Mouse (Mus musculus) cerebellum, postnatal 4 days (tissue): ENCODE measurements around the gene Hsdl2.
"Not testable (repeated sequence)": the region's sequence is repeated elsewhere in the genome, so short reads cannot be mapped to it uniquely, and the experiment has no call there.

Source experiments
- DNase-seq, 2 experiments: peaks; one replicate each; pipeline ENCODE4 v3.0.0; 2022; ENCODE audit warnings: low spot score in 2 of 2, mixed read lengths in 1 of 2

Gene Hsdl2

DNA sequence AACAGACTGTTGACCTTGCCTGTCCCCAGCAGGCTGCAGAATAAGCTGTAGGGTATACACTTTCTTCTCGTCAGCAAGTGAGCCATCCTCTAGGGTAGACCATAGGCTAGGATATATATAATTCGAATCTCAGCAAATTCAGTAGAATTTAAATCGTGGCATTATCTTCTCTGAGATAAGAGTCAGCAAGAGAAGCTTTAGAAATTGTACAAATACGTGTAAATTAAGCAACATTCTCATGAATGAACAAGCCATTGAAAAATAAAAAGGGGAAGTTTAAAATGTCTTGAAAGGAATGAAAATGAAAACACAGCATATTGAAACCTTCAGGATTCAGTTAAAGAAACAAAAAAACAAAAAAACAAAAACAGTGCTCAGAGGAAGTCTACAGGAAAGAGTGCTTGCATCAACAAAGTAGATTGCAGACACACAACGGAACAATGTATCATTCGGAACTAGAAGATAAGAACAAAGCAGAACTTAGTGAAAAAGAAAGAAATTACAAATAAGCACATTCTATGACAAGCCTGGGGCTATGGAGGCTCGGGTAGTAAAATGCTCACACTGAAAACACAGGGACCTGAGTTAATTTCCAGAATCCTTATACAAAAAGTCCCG, 15.7 kb upstream of the Hsdl2 start:
- DNase-seq: no peak

DNA sequence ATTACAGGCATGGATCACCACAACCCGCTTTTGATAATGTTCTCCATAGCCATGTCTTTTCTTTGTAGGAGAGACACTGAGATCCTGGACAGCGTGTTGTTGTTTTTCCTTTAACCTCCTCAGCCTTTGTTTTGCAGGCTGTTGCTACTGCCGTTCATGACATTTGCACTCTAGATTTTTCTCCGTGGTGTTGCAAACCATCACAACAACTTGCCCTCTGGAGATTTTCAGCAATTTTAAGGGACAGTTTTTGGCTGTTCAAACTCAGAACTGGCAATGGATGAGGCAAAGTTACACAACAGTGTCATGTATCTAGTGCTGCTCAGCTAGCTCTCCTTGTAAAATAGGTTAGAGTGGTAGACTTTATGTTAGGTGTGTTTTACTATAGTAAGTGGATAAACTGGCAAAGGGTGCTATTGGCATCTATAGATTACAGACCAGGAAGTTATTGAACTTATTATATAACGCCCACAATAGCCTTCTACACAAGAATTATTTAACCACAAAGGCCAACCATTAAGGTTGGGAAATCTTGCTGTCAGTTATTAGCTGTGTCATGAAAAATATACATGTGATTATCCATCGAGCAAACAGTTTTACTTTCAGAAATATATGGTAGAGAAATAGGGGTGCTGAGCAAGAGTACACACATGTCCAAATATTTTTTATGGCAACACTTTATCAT, 13.6 kb upstream of the Hsdl2 start:
- no peak for DNase-seq

DNA sequence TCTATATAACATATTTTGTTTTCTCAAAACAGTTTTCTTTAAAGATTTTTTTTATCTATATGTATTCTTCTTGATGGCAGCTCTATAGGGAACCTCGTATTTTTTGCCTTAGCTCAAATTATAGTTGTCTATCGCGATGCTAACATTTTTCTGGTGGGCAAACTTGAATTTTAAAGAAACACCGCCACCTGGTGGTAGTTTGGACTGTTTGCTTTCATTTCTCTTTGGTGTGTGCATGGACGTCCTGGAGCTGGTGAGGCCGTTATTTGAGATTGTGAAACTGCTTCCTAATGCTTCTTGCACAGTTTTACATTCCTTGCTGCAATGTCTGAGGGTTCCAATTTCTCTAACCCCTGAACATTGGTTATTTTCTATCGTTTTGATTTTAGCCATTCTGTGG, 11.8 kb upstream of the Hsdl2 start:
- DNase-seq: peak; percentile 43 to 78

DNA sequence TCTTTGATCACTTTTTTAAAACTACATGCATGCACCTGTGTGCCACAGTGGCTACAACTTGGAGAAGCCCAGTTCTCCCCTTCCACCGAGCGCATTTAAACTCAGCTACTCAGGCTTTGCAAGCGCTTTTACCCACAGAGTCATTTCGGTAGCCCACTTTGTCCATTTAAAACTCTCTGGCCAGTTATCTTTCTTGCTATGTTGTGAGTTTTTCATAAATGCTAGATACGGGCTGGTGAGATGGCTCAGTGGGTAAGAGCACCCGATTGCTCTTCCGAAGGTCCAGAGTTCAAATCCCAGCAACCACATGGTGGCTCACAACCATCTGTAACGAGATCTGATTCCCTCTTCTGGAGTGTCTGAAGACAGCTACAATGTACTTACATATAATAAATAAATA, 10.8 kb upstream of the Hsdl2 start:
- not testable (repeated sequence) for DNase-seq

DNA sequence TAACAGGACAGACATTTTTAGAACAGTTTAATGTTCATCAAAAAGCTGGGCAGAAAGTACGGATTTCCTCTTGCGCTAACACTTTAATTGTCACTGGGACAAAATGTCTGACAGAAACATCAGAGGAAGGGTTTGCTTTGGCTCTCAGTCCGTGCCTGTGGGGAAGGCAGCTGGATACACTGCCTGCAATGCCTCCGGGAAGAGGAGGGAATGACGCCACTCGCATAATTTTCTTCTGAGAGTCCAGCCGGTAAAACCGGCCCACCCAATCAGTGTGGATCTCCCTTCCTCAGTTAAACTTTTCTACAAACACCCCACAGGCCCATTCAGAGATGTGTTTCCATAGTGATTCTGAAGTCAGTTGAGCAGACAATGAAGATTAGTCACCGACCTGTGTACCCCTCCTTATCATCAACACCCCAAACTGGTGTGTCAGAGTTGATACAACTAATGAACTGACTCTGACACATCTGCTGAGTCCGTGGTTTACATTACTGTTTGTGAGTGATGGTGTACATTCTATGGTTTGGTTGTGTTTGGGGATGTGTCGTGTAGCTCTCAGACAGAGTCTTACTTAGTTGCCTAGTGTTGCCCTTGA, 8.7 kb upstream of the Hsdl2 start:
- DNase-seq: no peak

DNA sequence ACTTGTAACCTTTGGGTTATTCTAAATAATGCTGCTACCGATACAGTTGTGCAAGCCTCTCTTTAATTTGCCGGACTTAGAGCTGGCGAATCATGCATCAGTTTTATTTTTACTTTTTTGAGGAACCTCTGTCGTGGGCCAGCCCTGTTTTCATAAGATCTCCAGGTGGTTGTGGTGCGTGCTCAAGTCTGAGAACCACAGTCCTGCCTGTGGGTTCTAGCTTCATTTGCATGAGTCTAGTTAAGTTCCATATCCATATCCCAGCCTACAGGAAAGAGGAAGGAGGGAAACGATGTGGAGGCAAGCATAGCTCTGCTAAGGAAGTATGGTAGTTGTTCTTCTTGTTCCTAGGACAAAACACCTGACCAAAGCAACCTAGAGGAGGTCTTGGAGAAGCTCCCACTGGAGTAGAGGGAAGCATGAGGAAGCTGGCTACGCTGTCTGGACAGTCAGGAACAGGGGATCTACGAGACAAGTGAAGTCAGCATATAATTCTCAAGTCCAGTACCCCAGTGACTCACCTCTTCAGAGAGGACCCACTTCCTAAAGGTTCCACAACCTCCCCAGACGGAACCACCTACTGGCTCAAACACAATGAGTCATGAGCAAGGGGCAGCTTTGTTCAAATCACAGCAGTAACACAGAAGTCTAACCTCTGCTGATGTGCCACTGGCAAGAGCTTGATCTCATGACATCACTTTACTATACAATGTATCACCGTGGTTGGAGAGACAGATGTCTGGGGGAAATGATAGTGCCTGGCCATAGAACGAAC, 6.0 kb upstream of the Hsdl2 start:
- DNase-seq: no peak

DNA sequence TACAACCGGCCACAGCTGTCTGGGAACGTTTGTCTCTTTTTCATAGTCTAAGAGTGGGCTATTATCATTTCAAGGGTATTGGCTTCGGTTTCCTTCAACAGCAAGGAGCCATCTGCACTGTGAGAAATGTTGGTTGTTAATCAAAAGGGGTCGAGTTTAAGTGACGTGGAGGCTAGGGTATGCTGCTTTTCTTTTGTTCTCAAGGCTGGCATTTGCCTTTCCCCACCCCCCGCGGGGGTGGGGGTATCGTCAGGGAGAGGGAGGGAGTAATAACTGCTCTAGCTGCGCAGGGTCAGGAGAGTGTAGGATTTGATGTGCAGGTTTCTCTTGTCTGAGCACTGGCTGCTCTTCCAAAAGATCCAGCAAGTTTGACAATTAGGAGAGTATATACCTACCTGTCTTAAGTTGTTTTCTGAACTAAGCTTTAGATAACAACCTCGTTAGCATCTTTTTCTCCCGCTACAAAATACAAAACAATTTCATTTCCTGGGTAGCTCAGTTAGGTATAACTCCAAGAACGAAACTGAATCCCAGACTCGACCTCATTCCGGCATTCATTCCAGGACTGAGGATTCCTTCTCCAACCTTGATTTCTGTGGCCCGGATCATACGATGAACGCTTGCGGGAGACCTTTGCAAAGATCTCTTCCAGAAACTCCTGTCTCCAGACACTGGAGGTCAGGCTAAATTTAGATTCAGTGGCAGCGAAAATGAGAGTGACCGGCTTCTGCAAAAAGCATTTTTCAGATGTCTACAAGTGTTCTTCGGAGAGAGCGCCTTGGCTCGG, 675 bp upstream of the Hsdl2 start:
- DNase-seq: peak in 1 of 2 experiments; percentile 25

DNA sequence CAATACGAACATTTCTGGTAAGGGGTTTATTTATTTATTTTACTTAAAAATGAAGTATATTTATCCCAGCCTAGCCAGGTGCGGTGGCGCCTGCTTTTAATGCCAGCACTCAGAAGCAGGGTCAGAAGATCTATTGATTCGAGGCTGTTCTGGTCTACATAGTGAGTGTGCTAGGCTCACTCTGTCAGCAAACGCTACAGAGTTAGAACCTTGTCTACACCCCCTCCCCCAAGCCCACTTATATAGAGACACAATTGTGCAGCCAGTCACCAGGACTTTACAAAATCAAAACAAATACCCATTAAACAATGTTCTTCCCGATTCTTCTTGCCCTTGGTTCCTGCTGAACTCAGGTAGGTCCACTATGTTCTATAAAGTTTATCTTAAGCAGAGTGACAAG, 823 bp downstream of the Hsdl2 start:
- DNase-seq: no peak

DNA sequence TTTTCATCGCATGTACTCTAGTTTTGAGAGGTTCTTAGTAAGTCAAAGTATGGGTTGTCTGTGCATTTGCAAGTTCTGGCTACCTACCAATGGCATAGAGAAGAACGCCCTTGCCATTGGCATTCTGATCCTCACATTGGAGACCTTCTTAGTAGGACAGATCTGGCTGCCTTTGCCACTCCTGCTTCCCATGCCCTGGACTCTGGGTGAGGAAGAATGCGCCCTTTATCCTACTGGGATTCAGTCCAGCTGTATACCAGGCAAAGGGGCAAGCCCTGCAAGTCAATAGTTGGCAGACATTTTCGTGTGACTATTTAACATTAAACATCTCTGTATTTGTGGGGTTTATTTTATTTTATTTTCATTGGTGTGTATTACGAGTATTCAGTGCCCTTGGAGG, 3.7 kb downstream of the Hsdl2 start:
- no peak for DNase-seq

DNA sequence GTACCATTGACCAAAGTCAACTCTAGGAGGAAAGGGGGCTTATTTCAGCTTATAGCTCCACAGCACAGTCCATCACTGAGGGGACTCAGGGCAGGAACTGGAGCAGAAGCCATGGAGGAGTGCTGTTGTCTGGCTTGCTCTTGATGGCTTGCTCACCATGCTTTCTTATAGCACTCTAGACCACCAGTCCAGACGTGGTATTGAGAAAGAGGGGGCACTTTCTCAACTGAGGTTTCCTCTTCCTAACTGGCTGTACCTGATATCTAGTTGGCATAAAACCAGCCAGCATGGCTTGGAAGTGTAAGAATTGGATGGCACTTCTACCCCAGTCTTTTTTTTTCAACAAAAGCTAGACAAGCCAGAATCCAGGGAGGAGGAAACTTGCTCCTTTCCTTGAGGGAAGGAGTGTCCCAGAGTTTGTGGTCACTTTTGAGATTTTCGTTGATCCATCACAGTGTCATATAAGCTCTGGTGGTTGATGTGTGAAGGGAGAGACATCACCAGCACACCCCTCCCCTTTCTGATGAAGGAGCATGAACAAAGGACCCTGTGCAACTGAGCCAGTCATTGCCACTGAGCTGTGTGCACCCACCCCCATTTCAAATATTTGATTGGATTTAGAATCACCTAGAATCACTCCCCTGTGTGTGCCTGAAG, 6.0 kb downstream of the Hsdl2 start:
- no peak for DNase-seq

DNA sequence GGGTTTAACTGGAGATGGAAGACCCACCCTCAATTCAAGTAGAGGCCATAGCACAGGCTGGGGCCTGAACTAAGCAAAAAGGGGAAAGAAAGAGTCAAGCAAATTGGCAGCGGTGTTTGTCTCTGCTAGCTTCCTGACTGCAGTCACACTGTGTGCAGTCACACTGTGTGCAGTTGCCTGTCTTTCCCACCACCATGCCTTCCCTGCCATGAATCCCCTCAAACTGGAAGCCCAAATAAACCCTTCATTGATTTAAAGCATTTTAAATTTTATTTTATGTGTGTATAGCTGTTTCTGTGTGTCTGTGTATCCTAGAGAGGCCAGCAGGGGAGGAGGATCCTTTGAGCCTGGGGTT, 6.5 kb downstream of the Hsdl2 start:
- no peak for DNase-seq

DNA sequence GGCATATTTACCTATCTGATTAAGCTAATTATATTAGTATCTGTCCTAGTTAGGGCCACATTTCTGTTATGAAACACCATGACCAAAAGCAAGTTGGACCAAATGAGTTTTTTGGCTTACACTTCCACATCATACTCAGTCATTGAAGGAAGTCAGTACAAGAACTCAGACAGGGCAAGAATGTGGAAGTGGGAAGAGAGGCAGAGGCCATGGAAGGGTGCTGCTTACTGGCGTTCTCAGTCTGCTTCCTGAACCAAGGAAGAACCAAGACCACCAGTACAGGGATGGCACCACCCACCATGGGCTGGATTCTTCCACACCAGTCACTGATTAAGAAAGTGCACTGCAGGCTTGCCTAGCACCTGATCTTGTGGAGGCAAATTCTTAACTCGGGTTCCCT, 13.3 kb downstream of the Hsdl2 start:
- no peak for DNase-seq

DNA sequence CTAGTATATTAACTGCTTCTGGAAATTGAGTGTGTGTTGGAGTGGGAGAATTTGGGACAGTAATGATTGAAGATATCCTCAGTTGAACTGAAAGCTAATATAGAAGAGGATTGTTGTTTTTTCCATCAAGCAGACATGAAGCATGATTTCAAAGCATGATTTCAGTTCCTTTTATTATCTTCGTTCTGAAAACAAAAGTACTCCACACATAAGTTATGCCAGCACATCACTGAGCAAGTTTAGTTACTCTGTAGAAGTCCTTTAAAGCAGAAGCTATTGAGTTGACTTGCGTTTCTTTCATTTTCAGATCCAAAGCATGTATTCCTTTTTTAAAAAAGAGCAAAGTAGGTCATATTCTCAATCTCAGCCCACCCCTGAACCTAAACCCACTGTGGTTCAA, 15.2 kb downstream of the Hsdl2 start:
- no peak for DNase-seq

DNA sequence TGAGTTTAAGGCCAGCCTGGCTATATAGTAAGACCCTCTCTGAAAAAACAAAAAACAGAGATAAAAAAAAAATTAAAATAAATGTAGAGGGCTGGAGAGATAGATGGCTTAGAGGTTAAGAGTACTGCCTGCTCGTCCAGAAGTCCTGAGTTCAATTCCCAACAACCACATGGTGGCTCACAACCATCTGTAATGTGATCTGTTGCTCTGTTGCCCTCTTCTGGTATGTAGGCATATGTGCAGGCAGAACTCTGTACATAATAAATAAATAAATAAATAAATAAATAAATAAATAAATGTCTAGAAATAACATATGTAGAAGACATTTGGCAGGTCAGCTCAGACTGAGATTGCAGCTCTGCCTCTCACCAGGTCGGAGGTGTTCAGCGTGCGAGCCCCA, 21.3 kb downstream of the Hsdl2 start:
- no peak for DNase-seq

DNA sequence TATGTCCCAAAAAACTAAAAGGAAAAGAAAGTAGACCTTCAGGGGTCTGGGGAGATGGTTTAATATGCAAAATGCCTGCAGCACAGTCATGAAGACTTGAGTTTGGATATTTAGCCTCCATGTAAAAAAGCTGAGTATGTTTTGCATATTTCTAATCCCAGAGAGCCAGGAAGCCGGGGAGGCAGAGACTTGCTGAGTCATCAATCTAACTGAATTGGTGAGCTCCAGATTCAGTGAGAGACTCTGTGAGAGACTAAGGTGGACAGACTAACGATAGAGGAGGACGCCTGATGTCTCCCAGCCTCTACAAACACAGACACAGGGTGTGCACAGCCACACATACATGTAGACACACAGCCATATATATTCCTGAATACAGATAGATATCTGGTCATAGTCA, 23.5 kb downstream of the Hsdl2 start:
- no peak for DNase-seq

DNA sequence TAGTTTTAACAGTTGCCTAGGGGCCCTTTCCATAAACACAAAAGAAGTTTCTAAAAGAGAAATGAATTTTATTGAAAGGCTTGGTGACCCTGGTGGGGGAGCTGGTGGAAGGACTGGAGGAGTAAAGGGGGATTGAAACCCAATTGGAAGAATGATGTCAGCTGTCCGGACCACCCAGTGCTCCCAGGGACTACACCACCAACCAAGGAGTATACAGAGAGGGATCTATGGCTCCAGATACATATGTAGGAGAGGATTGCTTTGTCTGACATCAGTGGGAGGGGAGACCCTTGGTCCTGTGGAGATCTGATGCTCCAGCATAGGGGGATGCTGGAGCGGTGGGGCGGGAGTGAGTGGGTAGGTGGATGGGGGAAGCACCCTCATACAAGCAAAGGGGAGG, 24.1 kb downstream of the Hsdl2 start:
- no peak for DNase-seq

DNA sequence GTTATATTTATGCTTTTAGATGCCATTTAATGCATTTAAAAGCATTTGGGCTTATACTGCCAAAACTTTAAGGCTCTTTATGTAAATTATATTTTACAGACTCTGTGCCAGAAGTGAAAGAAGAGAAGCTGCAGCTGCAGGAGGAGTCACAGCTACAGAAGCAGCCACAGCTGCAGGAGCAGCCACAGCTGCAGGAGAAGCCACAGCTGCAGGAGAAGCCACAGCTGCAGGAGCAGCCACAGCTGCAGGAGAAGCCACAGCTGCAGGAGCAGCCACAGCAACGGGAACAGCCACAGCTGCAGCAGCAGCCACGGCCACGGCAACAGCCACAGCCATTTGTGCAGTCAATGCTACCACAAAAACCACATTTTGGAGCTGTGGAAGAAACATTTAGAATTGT, 29.0 kb downstream of the Hsdl2 start:
- DNase-seq: no peak

DNA sequence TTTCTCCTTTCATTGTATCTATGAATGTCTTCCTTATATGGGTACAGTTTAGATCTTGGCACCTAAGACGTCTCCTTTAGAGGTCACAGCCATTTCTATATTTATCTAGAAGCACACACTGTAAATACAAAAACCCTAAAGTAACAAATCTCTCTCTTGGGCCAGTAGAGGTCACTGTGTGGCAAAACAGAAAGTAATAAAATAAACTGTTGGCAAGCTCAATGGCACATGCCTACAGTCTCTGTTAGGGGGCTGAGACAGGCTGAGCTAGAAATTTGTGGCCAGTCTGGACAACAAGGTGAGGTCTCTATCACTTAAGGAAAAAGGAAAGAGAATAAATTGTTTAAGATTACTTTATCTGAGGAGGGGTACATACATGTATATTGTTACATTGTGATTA, 33.6 kb downstream of the Hsdl2 start:
- no peak for DNase-seq

DNA sequence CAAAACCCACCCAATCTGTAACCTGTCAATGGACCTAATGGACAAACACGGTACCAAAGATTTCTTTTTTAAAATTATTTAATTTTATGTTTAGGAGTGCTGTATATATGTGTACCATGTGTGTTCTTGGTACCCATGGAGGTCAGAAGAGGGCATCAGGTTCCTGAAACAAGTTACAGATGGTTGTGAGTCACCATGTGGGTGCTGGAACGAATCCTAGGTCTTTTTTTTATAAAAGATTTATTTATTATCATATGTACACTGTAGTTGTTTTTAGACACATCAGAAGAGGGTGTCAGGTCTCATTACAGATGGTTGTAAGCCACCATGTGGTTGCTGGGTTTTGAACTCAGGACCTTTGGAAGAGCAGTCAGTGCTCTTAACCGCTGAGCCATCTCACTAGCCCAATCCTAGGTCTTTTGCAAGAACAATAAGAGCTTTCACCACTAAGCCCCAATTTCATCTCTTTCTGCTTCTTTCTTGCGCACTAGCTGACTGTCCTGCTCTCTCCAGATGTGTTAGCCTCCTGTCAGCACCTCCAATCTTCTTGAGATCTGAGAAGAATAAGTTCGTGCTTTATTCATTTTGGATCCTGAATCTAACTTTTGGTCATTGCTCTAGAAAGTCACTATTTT, 38.4 kb downstream of the Hsdl2 start:
- no peak for DNase-seq

DNA sequence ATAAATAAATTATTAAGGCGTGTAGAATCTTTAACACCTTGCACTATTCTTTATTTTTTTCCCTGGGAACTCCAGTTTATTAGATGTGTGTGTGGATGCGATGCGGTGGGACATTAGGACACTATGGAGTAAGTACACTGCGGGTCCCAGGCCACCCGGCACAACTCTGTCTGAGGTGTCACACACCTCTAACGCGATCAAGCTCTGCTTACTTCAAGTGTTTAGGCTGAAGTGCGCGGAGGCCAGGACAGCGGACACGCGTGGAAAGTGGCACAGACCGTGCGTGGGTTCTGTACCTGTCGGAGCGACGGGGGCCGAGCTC, 44.3 kb downstream of the Hsdl2 start:
- no peak for DNase-seq
